ENCODE assay signal across 23 mouse cellular contexts in genomic region chr16:33508082-33508481, GRCm38 (mm10). TPM values are rescaled to one million over a fixed set of nuclear protein-coding genes. Genes with fewer than 3 reads are reported as not detected.
DNase-seq lines count a peak whose midpoint lies in the region; ATAC-seq and TF ChIP-seq lines count a peak whose summit lies in the region.
"Had no signal": no experiment of that assay in that cellular context is flagged by ENCODE, and none has a peak within 500 bp of the region (broad histone marks: within the 10 kb centered on the region; RNA-seq: fewer than 3 reads in every experiment).

No protein-coding gene starts in this region.

- H3K36me3 ChIP-seq in CH12.LX (replicated peaks in 1 of 2; ENCODE audit: control insufficient read depth in 1 of 2, insufficient read depth in 1 of 2, low read length in 1 of 2) (peaks cover 5 to 24% of the 10 kb centered on the region in 2 experiments), ES-Bruce4 (ENCODE audit: control insufficient read depth, insufficient read depth, low read length, poor library complexity, severe bottlenecking) (no peaks in the 10 kb centered on the region), ES-E14 (ENCODE audit: control insufficient read depth, insufficient read depth, low read length, poor library complexity, severe bottlenecking) (no peaks in the 10 kb centered on the region)
- H3K36me3 ChIP-seq in hindbrain, embryonic 10.5 days, result peaks cover 13% of the 10 kb centered on the region
- no peaks in the 10 kb centered on the region for H3K36me3 ChIP-seq in forebrain, embryonic 11.5 days (ENCODE audit: control insufficient read depth, insufficient read depth, low read length)

- no peaks in the 10 kb centered on the region for H3K79me2 ChIP-seq in CH12.LX (replicated peaks; ENCODE audit: control insufficient read depth, extremely low read depth, insufficient read depth, poor library complexity, severe bottlenecking)

- no peak overlapping the region for H3K4me3 ChIP-seq in CH12.LX (replicated peaks in 1 of 3; ENCODE audit: low read depth in 2 of 3, low read length in 2 of 3, poor library complexity in 1 of 3)
- H3K4me3 ChIP-seq in ES-Bruce4 (ENCODE audit: low read depth, low read length), result no peak overlapping the region
- no peak overlapping the region for H3K4me3 ChIP-seq in ES-E14 (ENCODE audit: insufficient read depth in 1 of 2, low read depth in 1 of 2, low read length in 2 of 2, poor library complexity in 1 of 2, severe bottlenecking in 1 of 2)
- H3K4me3 ChIP-seq in hindbrain, embryonic 10.5 days, result no peak overlapping the region
- no peak overlapping the region for H3K4me3 ChIP-seq in forebrain, embryonic 11.5 days (ENCODE audit: low read depth, low read length)
- H3K4me3 ChIP-seq: embryonic facial prominence, embryonic 10.5 days; embryonic facial prominence, embryonic 12.5 days; forebrain, embryonic 12.5 days had no signal

- H3K9me3 ChIP-seq in CH12.LX (replicated peaks; ENCODE audit: low read length) (no peaks in the 10 kb centered on the region), ES-Bruce4 (replicated peaks; ENCODE audit: control insufficient read depth, insufficient read depth, low read length, poor library complexity, severe bottlenecking) (peaks cover 21% of the 10 kb centered on the region), ES-E14 (ENCODE audit: control insufficient read depth, insufficient read depth, low read depth, low read length) (no peaks in the 10 kb centered on the region; the same call in none of the 2 replicates)
- H3K9me3 ChIP-seq in hindbrain, embryonic 10.5 days, result no peaks in the 10 kb centered on the region
- no peaks in the 10 kb centered on the region for H3K9me3 ChIP-seq in forebrain, embryonic 11.5 days (ENCODE audit: control insufficient read depth, low read length)
- H3K9me3 ChIP-seq: embryonic facial prominence, embryonic 10.5 days; embryonic facial prominence, embryonic 12.5 days; G1E had no signal

- no peak for ATAC-seq in forebrain, embryonic 11.5 days (replicated peaks; ENCODE audit: low FRiP score)
- ATAC-seq: activated CD4-positive, CD25-positive, alpha-beta regulatory T cell, adult 4 months; forebrain, embryonic 14.5 days; forebrain, embryonic 16.5 days; Patski had no signal

- no peak for TF ChIP-seq CTCF in CH12.LX (conservative IDR thresholded peaks at IDR 0.05 in 1 of 2, IDR thresholded peaks at IDR 0.05 in 1 of 2; ENCODE audit: low read depth in 2 of 2, low read length in 2 of 2)
- TF ChIP-seq CTCF in ES-Bruce4 (IDR thresholded peaks at IDR 0.05; ENCODE audit: low read depth, low read length), result no peak

- H3K27me3 ChIP-seq in CH12.LX (replicated peaks) (no peaks in the 10 kb centered on the region), ES-Bruce4 (ENCODE audit: control insufficient read depth, insufficient read depth, low read length, poor library complexity, severe bottlenecking) (no peaks in the 10 kb centered on the region)
- H3K27me3 ChIP-seq in hindbrain, embryonic 10.5 days (ENCODE audit: insufficient read depth, poor library complexity, severe bottlenecking), result no peaks in the 10 kb centered on the region
- H3K27me3 ChIP-seq in forebrain, embryonic 11.5 days (ENCODE audit: control insufficient read depth, insufficient read depth, low read length), result no peaks in the 10 kb centered on the region
- H3K27me3 ChIP-seq: embryonic facial prominence, embryonic 12.5 days; forebrain, embryonic 12.5 days; Patski had no signal

- no peak overlapping the region for H3K4me2 ChIP-seq in CH12.LX (ENCODE audit: insufficient read depth, low read depth, poor library complexity, severe bottlenecking)
- H3K4me2 ChIP-seq in forebrain, embryonic 11.5 days (ENCODE audit: low read depth, low read length, severe bottlenecking), result no peak overlapping the region
- H3K4me2 ChIP-seq: embryonic facial prominence, embryonic 12.5 days; forebrain, embryonic 12.5 days had no signal

- TF ChIP-seq EP300 in CH12.LX (IDR thresholded peaks at IDR 0.05; ENCODE audit: low read length), result no peak
- TF ChIP-seq EP300 in ES-Bruce4 (IDR thresholded peaks at IDR 0.05; ENCODE audit: insufficient read depth, low read depth, low read length), result 0 out of 2 replicates have a peak, but pooled peaks have one; percentile 19

- H3K4me1 ChIP-seq in CH12.LX (ENCODE audit: control insufficient read depth in 1 of 2, insufficient read depth in 2 of 2) (peaks cover 4 to 8% of the 10 kb centered on the region in 2 experiments), ES-Bruce4 (ENCODE audit: control insufficient read depth, insufficient read depth, low read length) (no peaks in the 10 kb centered on the region), ES-E14 (ENCODE audit: control insufficient read depth in 2 of 2, insufficient read depth in 2 of 2, low read length in 2 of 2, poor library complexity in 1 of 2) (peaks cover 5 to 9% of the 10 kb centered on the region in 2 experiments; a peak in 3 of 4 replicates)
- no peaks in the 10 kb centered on the region for H3K4me1 ChIP-seq in hindbrain, embryonic 10.5 days (replicated peaks)
- no peaks in the 10 kb centered on the region for H3K4me1 ChIP-seq in forebrain, embryonic 11.5 days (replicated peaks; ENCODE audit: control insufficient read depth, insufficient read depth, low read length)
- H3K4me1 ChIP-seq: embryonic facial prominence, embryonic 10.5 days; embryonic facial prominence, embryonic 12.5 days; forebrain, embryonic 12.5 days had no signal

- no peak for DNase-seq in CH12.LX (ENCODE audit: extremely low read depth)
- no peak for DNase-seq in ES-E14 (ENCODE audit: low read depth, low spot score)
- peak; percentile 43 for DNase-seq in ZHBTc4 (ENCODE audit: low read depth, low spot score)
- DNase-seq in hindbrain, embryonic 10.5 days (ENCODE audit: low spot score), result no peak
- no peak for DNase-seq in forebrain, embryonic 11.5 days (ENCODE audit: low spot score)
- no peak for DNase-seq in urinary bladder, postnatal 25 days (ENCODE audit: low spot score)
- DNase-seq: adrenal gland, adult 8-10 months; adrenal gland, postnatal 14 days; adrenal gland, postnatal 36 days; cerebellum, adult 11-12 months; cerebellum, adult 2 months; cerebellum, adult 9-10 months; cerebellum, postnatal 10 days; cerebellum, postnatal 25 days had no signal

- dilution Hi-C loops in CH12.LX (cut with MboI; ENCODE audit: extremely low pct_ligation_motif_present, extremely low pct_unique_long_range_greater_than_20kb, low sequenced_read_pairs), result no loop called here

- no peak for TF ChIP-seq RAD21 in CH12.LX (IDR thresholded peaks at IDR 0.05; ENCODE audit: low read depth, low read length)

- in situ Hi-C loops in CH12.LX (cut with MboI; ENCODE audit: low pct_ligation_motif_present, low pct_unique_long_range_greater_than_20kb, low sequenced_read_pairs) (no loop called here), ES-E14 (cut with MboI; ENCODE audit: low sequenced_read_pairs in 2 of 2, unreplicated experiment in 2 of 2) (no loop called here)

- no peak overlapping the region for H3K9ac ChIP-seq in CH12.LX (ENCODE audit: insufficient read depth, low read depth)
- no peak overlapping the region for H3K9ac ChIP-seq in ES-Bruce4 (ENCODE audit: low read depth, poor library complexity, severe bottlenecking)
- no peak overlapping the region for H3K9ac ChIP-seq in ES-E14 (ENCODE audit: insufficient read depth, low read depth, low read length, poor library complexity, severe bottlenecking)
- H3K9ac ChIP-seq in forebrain, embryonic 11.5 days (ENCODE audit: low read length), result no peak overlapping the region
- H3K9ac ChIP-seq: embryonic facial prominence, embryonic 12.5 days; forebrain, embryonic 12.5 days had no signal

- H3K27ac ChIP-seq in CH12.LX (ENCODE audit: insufficient read depth, low read depth), result no peak overlapping the region
- peak overlapping the region; percentile 96 for H3K27ac ChIP-seq in ES-Bruce4 (ENCODE audit: insufficient read depth, low read length)
- peak overlapping the region; percentile 68 for H3K27ac ChIP-seq in ES-E14 (ENCODE audit: insufficient read depth, low read depth, low read length, poor library complexity, severe bottlenecking)
- H3K27ac ChIP-seq in hindbrain, embryonic 10.5 days, result no peak overlapping the region
- no peak overlapping the region for H3K27ac ChIP-seq in forebrain, embryonic 11.5 days (ENCODE audit: low read depth, low read length)
- H3K27ac ChIP-seq: embryonic facial prominence, embryonic 10.5 days; embryonic facial prominence, embryonic 12.5 days; forebrain, embryonic 12.5 days had no signal

- no peak for TF ChIP-seq POLR2A in CH12.LX (IDR thresholded peaks at IDR 0.05; ENCODE audit: low read depth, low read length)
- no peak for TF ChIP-seq POLR2A in ES-Bruce4 (IDR thresholded peaks at IDR 0.05; ENCODE audit: insufficient read depth, low read length)

- 89% methylated on average over 4 of the region's 4 CpGs for WGBS in hindbrain, embryonic 10.5 days
- 89% methylated on average over 4 of the region's 4 CpGs for WGBS in forebrain, embryonic 11.5 days

TF ChIP-seq in CH12.LX, 34 proteins besides CTCF, POLR2A, EP300 and RAD21 (continues in another document):
- no peak for TF ChIP-seq POLR2AphosphoS2 (IDR thresholded peaks at IDR 0.05; ENCODE audit: low read depth, low read length)
- 0 out of 2 replicates have a peak, but pooled peaks have one; percentile 34 for TF ChIP-seq IRF4 (IDR thresholded peaks at IDR 0.05; ENCODE audit: low read depth, low read length)
- TF ChIP-seq ZKSCAN1 (IDR thresholded peaks at IDR 0.05; ENCODE audit: borderline replicate concordance, low read depth, low read length), result no peak
- TF ChIP-seq BHLHE40 (IDR thresholded peaks at IDR 0.05; ENCODE audit: low read depth, low read length), result peak; percentile 74
- TF ChIP-seq MAFK (IDR thresholded peaks at IDR 0.05; ENCODE audit: insufficient replicate concordance, low read length), result no peak
- TF ChIP-seq TCF12 (IDR thresholded peaks at IDR 0.05; ENCODE audit: low read depth, low read length), result no peak

TF ChIP-seq in ES-E14, 5 proteins besides CTCF, POLR2A, EP300 and RAD21:
- TF ChIP-seq ZNF384 (IDR thresholded peaks at IDR 0.05; ENCODE audit: low read depth, low read length) (no peak), CHD2 (IDR thresholded peaks at IDR 0.05; ENCODE audit: low read depth, low read length) (no peak), MAFK (IDR thresholded peaks at IDR 0.05; ENCODE audit: insufficient read depth, low read depth, low read length) (no peak), ZC3H11A (IDR thresholded peaks at IDR 0.05; ENCODE audit: borderline replicate concordance, low read depth, low read length) (no peak), HCFC1 (IDR thresholded peaks at IDR 0.05; ENCODE audit: borderline replicate concordance, insufficient read depth, low read length) (no peak)

RNA-seq across cellular contexts. Expression of gene Slc12a8, which starts 9.0 kb away (rescaled TPM):
- 7.7 and 17.4 TPM in 2 replicates for total RNA-seq in CH12.LX (2012; rRNA removed)
- 12.2 and 12.9 TPM in 2 replicates for total RNA-seq in CH12.LX (2014; rRNA removed)
- polyA plus RNA-seq in CH12.LX (2012; ENCODE audit: insufficient read length, low read depth), result 14.2 and 16.5 TPM in 2 replicates
- 5.8 and 5.9 TPM in 2 replicates for polyA plus RNA-seq in ES-Bruce4 (2011; ENCODE audit: insufficient read depth, insufficient read length, low read depth, missing spikeins)
- total RNA-seq in ES-E14 (2012; rRNA removed), result 3.7 and 9.0 TPM in 2 replicates
- polyA plus RNA-seq in hindbrain, embryonic 10.5 days (2016; fragmentation: Nextera tagmentation; extraction: Ambion mirVana), result 0.81 and 0.96 TPM in 2 replicates
- 1.3 and 1.6 TPM in 2 replicates for polyA plus RNA-seq in forebrain, embryonic 11.5 days (2014; fragmentation: Nextera tagmentation; extraction: Ambion mirVana)
- polyA plus RNA-seq: G1E had no signal

Comparison
In these comparisons a context has a peak if more than half of its experiments do, and no peak if none do; other contexts are left out.
1. H3K27ac ChIP-seq: peak in ES-Bruce4 (single experiment) and ES-E14 (single experiment); none in CH12.LX (single experiment), hindbrain, embryonic 10.5 days (single experiment) and forebrain, embryonic 11.5 days (single experiment).